Mouse (Mus musculus) 416B (cell line): ENCODE results near the gene Jakmip3.
A peak's percentile ranks its signal among the peaks of the same experiment; 100 is the strongest.

Source experiments
- DNase-seq: peaks from one replicate; pipeline ENCODE4 v3.0.0; 2011; ENCODE audit warnings: low read depth

Gene Jakmip3

DNA sequence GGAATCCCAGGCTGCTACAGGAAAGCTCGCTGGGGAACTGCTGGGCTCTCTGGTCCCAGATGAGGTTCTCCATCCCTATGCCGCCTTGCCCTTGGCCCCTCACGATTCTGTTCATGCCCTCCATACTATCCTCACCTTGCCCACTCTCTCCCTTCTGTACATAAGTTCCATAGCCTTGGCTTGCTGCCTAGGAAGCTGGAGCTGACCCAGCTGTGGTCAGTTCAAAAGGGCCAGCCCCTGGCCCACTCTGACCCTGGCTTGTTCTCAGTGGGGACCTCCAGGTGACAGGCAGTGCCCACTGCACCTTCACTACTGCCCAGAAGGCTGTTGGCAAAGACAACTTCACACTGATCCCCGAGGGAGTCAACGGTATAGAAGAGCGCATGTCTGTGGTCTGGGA is 155.9 kb downstream of the Jakmip3 start:
- DNase-seq, result no peak

DNA sequence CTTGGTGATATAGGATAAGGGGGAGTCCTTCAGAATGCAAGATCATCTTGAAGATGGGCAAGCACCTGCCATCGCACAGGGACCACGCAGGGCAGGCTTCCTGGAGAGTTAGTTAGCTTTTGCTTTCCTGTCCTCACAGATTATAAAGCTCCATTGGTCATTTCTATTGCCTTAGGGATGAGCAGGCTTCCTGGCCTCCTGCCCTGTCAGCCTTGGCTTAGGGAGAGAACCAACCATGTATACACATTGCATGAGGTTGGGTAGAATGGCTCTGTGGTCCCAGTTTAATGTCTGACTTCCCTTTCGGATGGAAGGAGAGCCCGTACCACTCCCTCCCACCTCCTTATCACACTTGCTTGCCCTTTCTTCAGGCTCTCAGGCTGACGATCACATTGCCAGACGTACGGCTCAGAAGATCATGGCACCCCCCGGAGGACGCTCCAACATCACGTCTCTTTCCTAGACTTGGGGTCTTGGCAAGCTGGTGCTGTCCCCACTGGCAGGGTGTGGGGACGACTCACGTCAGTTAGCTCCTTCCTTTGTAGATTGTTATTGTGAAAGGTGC is 160.1 kb downstream of the Jakmip3 start:
- no peak for DNase-seq

DNA sequence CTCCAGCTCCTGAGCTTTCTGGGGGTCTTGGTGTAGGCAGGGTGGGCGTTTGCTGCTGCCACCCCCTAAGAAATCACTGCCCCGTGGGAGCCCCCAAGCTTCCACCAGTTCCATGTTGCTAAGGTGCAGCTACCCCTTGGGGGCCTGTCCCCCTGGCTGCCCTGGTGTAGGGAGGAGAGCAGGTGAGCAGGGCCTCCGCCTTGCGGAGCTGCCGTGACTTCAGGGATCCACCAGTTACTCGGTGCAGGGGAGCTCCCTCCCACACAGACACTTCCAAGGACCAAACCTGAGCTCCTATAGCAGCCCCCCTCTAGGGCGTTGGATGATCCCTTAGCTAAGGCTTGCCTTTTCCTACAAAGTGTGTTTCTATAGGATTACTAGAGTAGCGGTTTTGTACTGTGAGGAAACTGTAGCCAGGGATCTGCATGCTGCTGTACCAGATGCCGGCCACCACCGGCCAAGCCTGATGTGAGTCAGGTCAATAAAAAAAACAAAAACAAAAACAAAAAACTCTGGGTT is 160.8 kb downstream of the Jakmip3 start:
- DNase-seq, result no peak

DNA sequence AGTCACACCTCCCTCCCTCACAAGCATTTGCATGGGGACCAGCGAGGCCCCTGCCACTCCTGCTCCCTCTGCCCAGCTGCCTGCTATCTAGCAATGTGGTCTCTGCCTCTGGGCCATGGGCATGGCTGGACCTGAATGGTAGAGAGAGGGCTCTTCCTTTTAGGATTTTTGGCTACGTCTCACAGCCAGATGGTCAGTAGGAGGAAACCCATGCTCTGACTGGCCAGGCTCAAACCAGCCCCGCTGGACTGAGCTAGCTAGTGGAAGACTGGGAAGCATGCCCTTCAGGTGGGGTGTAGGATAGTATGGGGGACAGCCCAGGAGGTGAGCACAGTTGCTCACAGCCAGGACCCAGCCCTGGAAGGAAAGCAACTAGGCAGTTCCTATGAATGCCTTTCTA is 161.3 kb downstream of the Jakmip3 start:
- no peak for DNase-seq

DNA sequence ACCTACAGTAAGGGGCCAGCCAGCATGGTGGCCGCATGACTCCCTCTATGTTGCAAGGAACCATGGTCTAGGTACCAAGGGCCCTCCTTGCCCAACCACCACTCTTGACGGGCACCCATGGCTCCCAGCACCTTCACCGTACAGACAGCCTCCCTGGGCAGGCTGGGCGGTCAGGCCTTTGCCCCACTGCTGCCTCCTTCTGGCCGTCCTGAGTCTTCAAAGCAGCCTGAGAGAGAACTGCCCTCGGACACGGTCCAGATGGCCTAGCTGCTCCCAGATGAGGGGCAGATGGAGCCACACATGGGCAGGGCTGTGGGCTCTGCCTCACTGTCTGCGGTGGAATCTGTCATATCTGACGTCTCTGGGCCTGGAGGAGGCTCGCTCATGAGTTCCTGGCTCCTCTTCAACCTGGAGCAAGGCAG is 163.4 kb downstream of the Jakmip3 start:
- DNase-seq, result peak; percentile 2

DNA sequence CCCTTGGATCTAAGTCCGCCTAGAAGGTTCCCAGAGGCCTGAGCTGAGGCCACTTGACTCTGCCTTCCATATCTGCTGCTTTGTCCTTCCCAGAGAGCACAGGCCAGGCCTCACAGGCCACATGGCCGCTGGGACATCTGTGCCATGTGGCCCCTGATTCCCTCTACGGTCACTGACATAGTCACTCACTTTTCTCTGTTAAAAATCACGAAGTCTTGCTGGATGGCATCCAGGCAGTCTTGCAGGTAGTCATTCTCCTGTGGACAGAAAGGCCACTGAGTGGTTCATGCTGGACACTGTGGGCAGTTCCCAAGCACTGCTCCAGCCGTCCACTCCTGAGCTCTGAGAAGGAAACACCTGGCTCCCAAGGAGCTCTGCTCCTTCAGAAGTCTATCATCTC is 164.5 kb downstream of the Jakmip3 start:
- no peak for DNase-seq

DNA sequence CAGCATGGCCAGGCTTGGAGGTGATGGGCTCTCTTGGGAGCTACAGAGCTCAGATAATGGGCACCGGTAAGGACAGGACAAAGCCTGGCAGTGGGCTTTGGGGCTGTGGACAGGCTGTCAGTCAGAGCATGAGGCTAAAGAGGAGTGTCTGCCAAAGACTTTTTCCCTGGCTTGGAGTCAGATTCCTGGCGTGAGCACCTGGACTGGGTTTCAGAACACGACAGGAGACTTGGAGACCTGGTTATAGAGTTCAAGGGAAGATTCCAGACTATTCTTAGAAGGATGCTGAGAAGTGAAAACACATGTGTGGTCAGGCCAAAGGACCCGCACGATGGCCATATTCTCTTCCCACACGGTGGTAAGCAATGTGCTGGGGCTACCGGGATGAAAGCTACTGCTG is 165.2 kb downstream of the Jakmip3 start:
- DNase-seq, result no peak

DNA sequence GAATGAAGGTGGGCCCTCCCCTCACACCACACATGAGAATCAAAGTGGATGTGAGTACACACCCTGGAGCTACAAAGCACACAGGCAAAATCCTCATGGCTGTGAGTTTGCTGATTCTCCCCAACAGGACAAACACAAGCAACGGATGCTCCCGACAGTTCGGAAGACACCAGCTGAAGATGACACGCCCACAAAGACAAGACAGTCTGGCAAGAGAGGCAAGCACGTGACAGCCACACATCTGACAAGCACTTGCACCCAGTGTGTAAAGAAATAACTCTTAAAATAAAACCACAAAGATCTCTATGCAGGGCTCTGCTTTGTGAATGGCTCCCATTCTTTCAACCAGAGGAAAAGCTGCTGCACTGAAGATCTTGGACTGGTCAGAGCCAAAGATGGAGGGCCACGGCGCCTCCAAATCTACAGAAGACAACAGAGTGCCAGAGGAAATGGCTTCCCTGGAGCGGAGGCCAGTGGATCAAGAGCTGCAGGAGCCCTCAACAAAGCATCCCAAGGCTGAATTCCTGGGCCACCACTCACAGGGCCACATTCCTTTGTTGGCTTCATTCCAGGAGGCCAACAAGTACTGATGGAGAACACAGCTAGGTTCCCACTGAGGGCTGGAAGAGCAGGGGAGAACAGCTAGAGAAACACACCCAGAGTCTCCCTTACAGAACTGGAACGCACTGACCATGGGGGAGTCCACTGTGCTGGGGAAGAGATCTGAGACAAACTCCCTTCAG is 167.5 kb downstream of the Jakmip3 start:
- DNase-seq, result no peak

DNA sequence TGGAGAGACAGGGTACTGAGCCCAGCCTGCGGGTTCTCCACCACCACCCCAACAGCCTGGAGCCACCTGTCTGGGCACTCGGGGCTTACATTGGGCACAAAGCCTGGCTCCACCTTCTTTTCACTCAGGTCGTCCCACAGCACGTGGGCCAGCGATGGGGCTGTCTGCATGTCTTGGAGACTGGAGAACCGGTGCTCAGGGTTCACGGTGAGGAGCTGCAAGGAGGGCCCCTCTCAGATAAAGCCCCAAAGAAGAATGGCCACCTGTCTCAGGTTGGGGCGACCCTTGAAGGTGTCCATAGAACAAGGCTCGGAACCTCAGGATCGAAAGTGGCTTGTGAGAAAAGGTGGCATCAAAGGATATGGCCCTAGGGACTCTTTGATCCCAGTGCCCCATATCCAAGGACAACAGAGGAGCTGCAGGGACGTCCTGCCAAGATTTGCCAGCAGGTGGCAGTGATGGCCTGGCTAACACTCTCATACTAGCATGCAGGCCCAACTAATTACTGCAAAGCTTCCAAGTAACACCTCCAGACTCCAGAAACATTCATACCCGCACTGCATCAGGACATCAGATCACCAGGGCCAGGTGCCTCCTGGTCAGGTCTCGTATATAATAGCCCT is 178.7 kb downstream of the Jakmip3 start:
- peak; percentile 73 for DNase-seq

DNA sequence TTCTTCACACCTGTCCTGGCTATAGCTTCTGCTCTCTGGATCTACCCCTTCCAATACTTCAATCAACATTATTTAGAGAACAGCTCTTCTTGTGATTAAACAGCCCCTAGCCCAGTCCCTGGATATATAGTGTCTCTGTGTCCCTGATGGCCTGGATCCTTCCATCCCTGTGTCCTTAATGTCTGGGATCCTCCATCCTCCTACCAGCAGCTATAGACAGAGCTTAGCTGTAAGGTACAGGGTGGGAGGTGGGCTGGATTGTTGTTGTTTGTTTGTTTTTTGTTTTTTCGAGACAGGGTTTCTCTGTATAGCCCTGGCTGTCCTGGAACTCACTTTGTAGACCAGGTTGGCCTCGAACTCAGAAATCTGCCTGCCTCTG is 179.2 kb downstream of the Jakmip3 start:
- no peak for DNase-seq

DNA sequence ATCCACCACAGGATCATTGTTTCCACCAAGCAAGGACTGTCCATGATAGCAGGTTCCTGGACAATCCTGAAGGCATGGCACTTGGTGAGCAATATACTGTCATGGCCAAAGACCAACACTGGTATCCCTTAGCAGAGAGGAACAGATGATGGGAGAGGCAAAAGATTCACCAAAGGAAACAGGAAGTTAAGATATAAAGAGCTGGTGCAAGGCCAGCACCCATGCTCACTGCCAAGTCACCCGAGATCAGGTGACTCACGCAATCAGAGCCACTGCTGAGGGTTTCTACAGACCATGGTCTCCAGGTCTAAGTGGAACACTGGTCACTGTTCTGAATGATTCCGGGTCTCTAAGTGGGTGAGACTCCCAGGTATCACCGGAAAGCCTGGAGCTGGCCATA is 185.4 kb downstream of the Jakmip3 start:
- DNase-seq, result no peak

DNA sequence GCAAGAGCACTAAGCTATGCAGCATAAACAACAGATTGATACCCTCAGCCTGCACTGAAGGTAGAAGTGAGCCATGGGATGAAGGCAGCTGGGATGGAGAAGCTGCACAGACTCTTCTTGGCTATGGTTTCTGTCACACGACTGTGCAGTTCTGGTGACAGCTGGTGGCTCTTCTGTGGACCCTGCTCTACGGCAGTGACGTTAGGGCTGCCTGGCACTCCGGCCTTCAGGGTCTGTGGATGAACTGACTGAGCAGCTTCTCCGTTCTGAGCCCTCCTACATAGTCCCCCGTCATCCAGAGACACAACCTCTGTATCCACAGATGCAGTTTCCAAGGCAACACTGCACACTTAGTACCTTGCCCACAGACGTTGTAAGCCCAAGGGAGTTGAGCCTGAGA is 186.0 kb downstream of the Jakmip3 start:
- no peak for DNase-seq

DNA sequence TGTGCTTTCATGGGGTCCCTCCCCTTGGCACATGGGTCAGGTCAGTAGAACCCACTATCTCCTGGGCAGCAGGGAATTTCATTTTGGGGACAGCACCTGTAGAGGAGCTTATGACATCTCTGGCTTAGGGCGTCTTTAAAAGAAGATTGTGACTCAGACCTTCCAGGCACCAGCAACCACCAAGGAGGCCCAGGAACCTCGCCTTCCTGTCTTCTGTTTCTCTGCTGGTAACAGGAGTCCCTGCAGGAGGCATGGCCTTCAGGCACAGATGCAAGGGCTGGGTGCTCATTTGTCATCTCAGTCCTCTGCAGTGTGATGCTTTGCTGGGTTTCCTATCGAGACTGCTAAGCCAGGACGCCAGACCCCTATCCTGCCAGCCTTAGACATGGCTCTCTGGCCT is 188.5 kb downstream of the Jakmip3 start:
- no peak for DNase-seq

DNA sequence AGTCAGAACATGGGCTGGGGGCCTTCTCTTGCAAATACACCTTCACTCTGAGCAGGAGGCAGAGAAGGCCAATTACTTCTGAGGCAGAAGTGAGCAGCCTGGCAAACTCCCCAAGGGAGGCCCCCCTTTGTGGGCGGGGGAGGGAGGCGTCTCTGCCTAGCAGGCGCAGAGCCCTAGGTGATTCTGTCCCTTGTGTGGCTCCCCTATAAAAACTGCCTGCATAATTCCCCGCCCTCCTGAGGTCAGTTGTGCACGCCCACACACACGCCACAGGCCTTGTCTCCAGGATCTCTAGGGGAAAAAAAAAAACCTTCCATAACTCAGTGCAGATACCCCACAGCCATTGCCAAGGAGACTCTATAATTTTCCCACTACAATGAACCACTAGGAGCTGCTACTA is 189.8 kb downstream of the Jakmip3 start:
- DNase-seq, result no peak

DNA sequence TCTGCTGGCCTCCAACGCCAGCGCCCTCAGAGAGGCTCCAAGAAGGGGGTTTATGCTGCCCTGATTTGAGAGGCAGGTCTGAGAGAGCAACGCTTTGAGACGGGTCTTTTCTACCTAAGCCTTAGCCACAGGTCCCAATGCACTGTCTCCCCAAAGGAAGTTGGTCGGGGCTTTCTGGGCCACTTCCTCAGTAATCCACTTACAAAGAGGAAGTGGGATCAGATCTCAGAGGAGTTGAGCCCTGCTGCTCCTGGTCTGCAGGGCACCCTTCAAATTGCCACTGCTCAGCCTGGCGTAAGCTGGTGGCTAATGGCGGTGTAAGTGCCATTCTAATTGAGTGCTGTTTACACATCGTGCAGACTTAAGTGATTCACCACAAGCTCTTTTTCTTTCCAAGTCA is 191.0 kb downstream of the Jakmip3 start:
- DNase-seq, result no peak

DNA sequence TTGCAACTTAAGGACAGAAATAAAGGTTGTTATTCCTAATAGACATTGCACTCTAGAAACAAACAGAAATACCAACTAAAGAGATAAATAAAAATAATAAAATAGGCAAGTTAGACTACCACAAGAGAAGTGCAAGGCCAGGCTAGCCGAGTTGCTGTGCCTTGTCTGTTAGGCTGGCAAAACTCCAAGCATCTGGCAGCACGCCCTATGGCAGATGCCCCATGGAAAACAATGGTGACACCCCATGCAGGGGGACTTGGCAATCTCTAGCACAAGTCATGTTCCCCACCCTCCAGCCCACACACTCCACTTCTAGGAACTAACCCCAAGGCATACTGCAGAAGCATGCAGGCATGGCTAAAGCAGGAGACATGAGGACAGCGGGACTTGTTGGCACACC is 192.9 kb downstream of the Jakmip3 start:
- DNase-seq, result no peak
